Mouse (Mus musculus): ENCODE measurements around the gene Kncn. TPM values are rescaled to one million over a fixed set of nuclear protein-coding genes. Genes with fewer than 3 reads are reported as not detected.
A peak's percentile ranks its signal among the peaks of the same experiment; 100 is the strongest.

Kncn gene
- total and polyA plus RNA-seq, 3 experiments, result not detected

- TF ChIP-seq EP300 (IDR thresholded peaks at IDR 0.05; ENCODE audit: insufficient read depth, low read depth, low read length), result no peak
- Histone ChIP-seq H3K4me3 (no peak overlapping the region), H3K79me2 (replicated peaks; ENCODE audit: control insufficient read depth, insufficient read depth, low read length) (no peaks in the 10 kb centered on the region), H3K36me3 (ENCODE audit: control insufficient read depth, insufficient read depth, low read length) (no peaks in the 10 kb centered on the region), H3K27ac (no peak overlapping the region), H3K9ac (ENCODE audit: low read depth, low read length) (no peak overlapping the region), H3K27me3 (ENCODE audit: control insufficient read depth, insufficient read depth, low read length) (no peaks in the 10 kb centered on the region), H3K4me1 (ENCODE audit: control insufficient read depth, insufficient read depth, low read length) (no peaks in the 10 kb centered on the region; the same call in 1 of the 2 replicates)
- intact Hi-C loops (cut with DNase I), result loop anchor here (10.0 kb wide), 1 partner anchor 196 kb away; the partner anchor contains the start of gene Cyp4b1
- WGBS, result 85% methylated on average over 4 of the region's 4 CpGs
- DNase-seq, result no peak
Measured at GRCm38 (mm10) chr4:115840842-115841241, 43.4 kb upstream of the Kncn start.

DNA sequence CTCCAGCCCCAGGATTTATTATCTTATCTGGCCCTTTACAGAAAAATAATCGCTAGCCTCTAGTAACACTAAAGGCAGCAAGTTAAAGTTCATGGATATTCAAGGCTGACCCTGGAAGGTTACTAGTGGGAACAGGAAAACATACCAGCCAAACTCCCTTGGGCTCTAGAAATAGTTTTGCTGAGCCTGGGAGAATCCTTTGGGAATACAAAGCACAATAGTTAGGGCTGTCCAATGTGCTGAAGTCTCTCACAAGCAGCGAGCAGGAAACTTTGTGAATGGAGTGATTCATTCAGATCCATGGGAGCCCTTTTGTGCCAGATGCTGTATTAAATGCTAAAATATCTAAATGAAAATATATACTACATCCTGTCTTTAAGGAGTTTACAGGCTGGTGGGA, 37.5 kb upstream of the Kncn start:
- Histone ChIP-seq H3K27ac (peak overlapping the region; percentile 12; the same call in 1 of the 2 replicates), H3K79me2 (replicated peaks; ENCODE audit: control insufficient read depth, insufficient read depth, low read length) (no peaks in the 10 kb centered on the region), H3K27me3 (ENCODE audit: control insufficient read depth, insufficient read depth, low read length) (no peaks in the 10 kb centered on the region), H3K36me3 (ENCODE audit: control insufficient read depth, insufficient read depth, low read length) (peaks cover 22% of the 10 kb centered on the region), H3K9ac (ENCODE audit: low read depth, low read length) (no peak overlapping the region), H3K4me1 (ENCODE audit: control insufficient read depth, insufficient read depth, low read length) (peaks cover 14% of the 10 kb centered on the region), H3K4me3 (no peak overlapping the region)
- no peak for TF ChIP-seq CTCF (IDR thresholded peaks at IDR 0.05)
- no peak for TF ChIP-seq POLR2A (IDR thresholded peaks at IDR 0.05; ENCODE audit: insufficient read depth, low read depth, low read length)
- no peak for TF ChIP-seq EP300 (IDR thresholded peaks at IDR 0.05; ENCODE audit: insufficient read depth, low read depth, low read length)
- intact Hi-C loops (cut with DNase I), result loop anchor here (10.0 kb wide), 1 partner anchor 202 kb away; the partner anchor contains the start of gene Cyp4b1
- 27% methylated on average over 2 of the region's 2 CpGs for WGBS
- no peak for DNase-seq

- no peaks in the 10 kb centered on the region for H3K27me3 ChIP-seq (ENCODE audit: control insufficient read depth, insufficient read depth, low read length)
- H3K79me2 ChIP-seq (replicated peaks; ENCODE audit: control insufficient read depth, insufficient read depth, low read length), result no peaks in the 10 kb centered on the region
- H3K4me3 ChIP-seq, result no peak overlapping the region
- no peak for DNase-seq
- no peak overlapping the region for H3K9ac ChIP-seq (ENCODE audit: low read depth, low read length)
- peaks cover 15% of the 10 kb centered on the region for H3K4me1 ChIP-seq (ENCODE audit: control insufficient read depth, insufficient read depth, low read length)
- intact Hi-C loops (cut with DNase I), result loop anchor here (10.0 kb wide), 1 partner anchor 203 kb away; the partner anchor contains the start of gene Cyp4b1
- TF ChIP-seq EP300 (IDR thresholded peaks at IDR 0.05; ENCODE audit: insufficient read depth, low read depth, low read length) (no peak), CTCF (IDR thresholded peaks at IDR 0.05) (0 out of 2 replicates have a peak, but pooled peaks have one; percentile 14), POLR2A (IDR thresholded peaks at IDR 0.05; ENCODE audit: insufficient read depth, low read depth, low read length) (no peak)
- H3K36me3 ChIP-seq (ENCODE audit: control insufficient read depth, insufficient read depth, low read length), result peaks cover 22% of the 10 kb centered on the region
- 23% methylated on average over 5 of the region's 5 CpGs for WGBS
- peak overlapping the region; percentile 21 for H3K27ac ChIP-seq
Measured at GRCm38 (mm10) chr4:115847377-115847776, 36.8 kb upstream of the Kncn start.

GRCm38 (mm10) chr4:115848083-115848482, 36.1 kb upstream of the Kncn start:
- Histone ChIP-seq H3K4me3 (no peak overlapping the region), H3K9ac (ENCODE audit: low read depth, low read length) (no peak overlapping the region), H3K79me2 (replicated peaks; ENCODE audit: control insufficient read depth, insufficient read depth, low read length) (no peaks in the 10 kb centered on the region), H3K27me3 (ENCODE audit: control insufficient read depth, insufficient read depth, low read length) (no peaks in the 10 kb centered on the region), H3K36me3 (ENCODE audit: control insufficient read depth, insufficient read depth, low read length) (peaks cover 22% of the 10 kb centered on the region), H3K27ac (no peak overlapping the region), H3K4me1 (ENCODE audit: control insufficient read depth, insufficient read depth, low read length) (peaks cover 15% of the 10 kb centered on the region)
- WGBS, result 74% methylated on average over 1 of the region's 1 CpGs
- no peak for TF ChIP-seq POLR2A (IDR thresholded peaks at IDR 0.05; ENCODE audit: insufficient read depth, low read depth, low read length)
- TF ChIP-seq CTCF (IDR thresholded peaks at IDR 0.05), result no peak
- TF ChIP-seq EP300 (IDR thresholded peaks at IDR 0.05; ENCODE audit: insufficient read depth, low read depth, low read length), result no peak
- intact Hi-C loops (cut with DNase I), result loop anchor here (10.0 kb wide), 1 partner anchor 203 kb away; the partner anchor contains the start of gene Cyp4b1
- no peak for DNase-seq

DNA sequence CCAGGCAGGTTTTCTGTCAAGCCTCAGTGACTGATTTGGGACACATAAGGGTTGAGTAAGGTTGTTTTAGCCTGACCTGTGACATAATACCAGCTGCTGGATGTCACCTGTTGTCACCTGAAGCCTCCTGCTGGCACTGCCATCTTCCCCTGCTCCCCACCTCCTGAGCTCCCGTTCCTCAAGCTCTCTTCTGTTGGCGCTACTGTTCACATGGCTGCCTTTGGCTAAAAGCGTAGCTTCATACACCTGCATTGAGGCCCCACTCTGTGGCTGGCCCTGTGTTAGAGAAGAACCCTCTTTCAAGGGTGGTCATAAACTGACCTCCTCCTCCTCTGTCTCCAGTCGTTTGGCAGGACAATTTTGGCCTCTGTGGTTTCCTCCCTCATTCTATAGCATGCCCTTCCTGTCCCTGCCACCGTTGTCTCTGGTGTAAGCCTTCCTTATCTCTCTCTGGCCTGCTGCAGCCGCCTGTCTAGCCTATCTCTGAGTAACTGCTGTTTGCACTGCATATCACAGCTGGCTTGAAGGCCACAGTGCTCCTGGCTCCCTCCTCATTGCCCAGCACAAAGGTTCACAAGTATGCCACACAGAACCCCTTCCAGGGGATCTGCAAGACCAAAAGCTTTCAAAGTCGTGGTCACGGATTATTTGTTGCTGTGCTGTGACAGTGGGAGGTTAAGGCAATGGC, 35.1 kb upstream of the Kncn start:
- no peak for TF ChIP-seq CTCF (IDR thresholded peaks at IDR 0.05)
- TF ChIP-seq EP300 (IDR thresholded peaks at IDR 0.05; ENCODE audit: insufficient read depth, low read depth, low read length), result no peak
- TF ChIP-seq POLR2A (IDR thresholded peaks at IDR 0.05; ENCODE audit: insufficient read depth, low read depth, low read length), result no peak
- no peaks in the 10 kb centered on the region for H3K27me3 ChIP-seq (ENCODE audit: control insufficient read depth, insufficient read depth, low read length)
- H3K36me3 ChIP-seq (ENCODE audit: control insufficient read depth, insufficient read depth, low read length), result peaks cover 22% of the 10 kb centered on the region
- WGBS, result 53% methylated on average over 8 of the region's 8 CpGs
- H3K4me3 ChIP-seq, result no peak overlapping the region
- intact Hi-C loops (cut with DNase I), result loop anchor here (10.0 kb wide), 1 partner anchor 204 kb away; the partner anchor contains the start of gene Cyp4b1
- DNase-seq, result no peak
- no peak overlapping the region for H3K27ac ChIP-seq
- H3K79me2 ChIP-seq (replicated peaks; ENCODE audit: control insufficient read depth, insufficient read depth, low read length), result no peaks in the 10 kb centered on the region
- peaks cover 15% of the 10 kb centered on the region for H3K4me1 ChIP-seq (ENCODE audit: control insufficient read depth, insufficient read depth, low read length)
- no peak overlapping the region for H3K9ac ChIP-seq (ENCODE audit: low read depth, low read length)

DNA sequence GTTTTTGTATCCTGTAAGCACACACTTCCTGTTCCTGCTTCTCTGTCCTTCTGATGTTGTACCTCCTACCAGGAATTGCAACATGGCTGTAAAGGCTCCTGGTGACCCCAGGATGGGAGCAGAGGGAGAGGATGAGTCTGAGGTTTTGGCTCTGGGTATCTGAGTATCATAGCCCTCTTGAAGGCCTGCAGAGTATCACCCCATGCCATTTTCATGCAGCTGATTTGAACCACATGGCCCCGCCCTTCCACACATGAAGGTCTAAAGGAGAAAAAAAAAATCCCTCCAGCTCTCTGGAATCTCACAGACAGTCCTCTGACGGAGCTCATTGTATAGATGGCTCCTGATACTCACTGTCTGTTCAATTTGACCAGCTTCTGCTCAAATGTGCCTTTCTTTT, 34.1 kb upstream of the Kncn start:
- H3K27me3 ChIP-seq (ENCODE audit: control insufficient read depth, insufficient read depth, low read length), result no peaks in the 10 kb centered on the region
- TF ChIP-seq EP300 (IDR thresholded peaks at IDR 0.05; ENCODE audit: insufficient read depth, low read depth, low read length) (no peak), POLR2A (IDR thresholded peaks at IDR 0.05; ENCODE audit: insufficient read depth, low read depth, low read length) (no peak), CTCF (IDR thresholded peaks at IDR 0.05) (no peak)
- 83% methylated on average over 2 of the region's 2 CpGs for WGBS

More for the DNA sequence above, 34.1 kb upstream of the Kncn start:
- intact Hi-C loops (cut with DNase I), result no loop called here
- Histone ChIP-seq H3K79me2 (replicated peaks; ENCODE audit: control insufficient read depth, insufficient read depth, low read length) (no peaks in the 10 kb centered on the region), H3K4me1 (ENCODE audit: control insufficient read depth, insufficient read depth, low read length) (peaks cover 15% of the 10 kb centered on the region), H3K27ac (no peak overlapping the region), H3K9ac (ENCODE audit: low read depth, low read length) (no peak overlapping the region), H3K36me3 (ENCODE audit: control insufficient read depth, insufficient read depth, low read length) (peaks cover 22% of the 10 kb centered on the region), H3K4me3 (no peak overlapping the region)
- no peak for DNase-seq

All from heart, adult 2 months (tissue).